Mouse (Mus musculus) adipocyte (in vitro differentiated cells): ENCODE results near the gene Hist2h3c1.
"Not testable (repeated sequence)": the region's sequence is repeated elsewhere in the genome, so short reads cannot be mapped to it uniquely, and the experiment has no call there.

Experiments
- DNase-seq: peaks from one replicate; pipeline ENCODE4 v3.0.0-alpha.2; 2016; ENCODE audit warnings: low spot score

Gene Hist2h3c1

GRCm38 (mm10) chr3:96246427-96246856 is at the start of gene Hist2h3c1:
TSS of gene Hist2h3c1 (plus strand) at chr3:96246685.
- not testable (repeated sequence) for DNase-seq

GRCm38 (mm10) chr3:96197129-96197749 is 49.2 kb upstream of the Hist2h3c1 start:
- DNase-seq = peak; percentile 94

- DNase-seq = peak; percentile 51
These were observed 48.3 kb upstream of the Hist2h3c1 start for GRCm38 (mm10) chr3:96198181-96198580.

- DNase-seq = not testable (repeated sequence)
These were observed 47.8 kb upstream of the Hist2h3c1 start for GRCm38 (mm10) chr3:96198601-96199251.

GRCm38 (mm10) chr3:96199731-96200130 is 46.8 kb upstream of the Hist2h3c1 start:
- no peak for DNase-seq

GRCm38 (mm10) chr3:96207819-96208218 is 38.7 kb upstream of the Hist2h3c1 start:
- DNase-seq = peak; percentile 51

GRCm38 (mm10) chr3:96209242-96209641 is 37.2 kb upstream of the Hist2h3c1 start:
- no peak for DNase-seq

- no peak for DNase-seq
These were observed 27.3 kb upstream of the Hist2h3c1 start for GRCm38 (mm10) chr3:96219191-96219641.

GRCm38 (mm10) chr3:96219661-96220130 is 26.8 kb upstream of the Hist2h3c1 start, which contains the start of the genes Bola1 and Hist2h2ab:
TSS of gene Bola1 (minus strand) at chr3:96219709.
TSS of gene Hist2h2ab (plus strand) at chr3:96219865.
- DNase-seq = peak; percentile 88

GRCm38 (mm10) chr3:96220131-96220764 is 26.2 kb upstream of the Hist2h3c1 start:
- DNase-seq = peak; percentile 50

GRCm38 (mm10) chr3:96220765-96221639 is 25.5 kb upstream of the Hist2h3c1 start, which contains the start of the genes Hist2h2ac and Hist2h2be:
TSS of gene Hist2h2ac (minus strand) at chr3:96220880.
TSS of gene Hist2h2be (plus strand) at chr3:96221119.
- DNase-seq = peak; percentile 96

- no peak for DNase-seq
These were observed 24.8 kb upstream of the Hist2h3c1 start for GRCm38 (mm10) chr3:96221640-96222038.

- DNase-seq = no peak
These were observed 23.7 kb upstream of the Hist2h3c1 start for GRCm38 (mm10) chr3:96222774-96223173.

GRCm38 (mm10) chr3:96225421-96225820 is 21.1 kb upstream of the Hist2h3c1 start:
- no peak for DNase-seq

GRCm38 (mm10) chr3:96226695-96227648 is 19.5 kb upstream of the Hist2h3c1 start:
- DNase-seq = no peak

GRCm38 (mm10) chr3:96228828-96229227 is 17.7 kb upstream of the Hist2h3c1 start:
- no peak for DNase-seq

GRCm38 (mm10) chr3:96230404-96230803 is 16.1 kb upstream of the Hist2h3c1 start:
- no peak for DNase-seq

- DNase-seq = no peak
These were observed 15.4 kb upstream of the Hist2h3c1 start for GRCm38 (mm10) chr3:96230910-96231757.

- no peak for DNase-seq
These were observed 14.7 kb upstream of the Hist2h3c1 start for GRCm38 (mm10) chr3:96231758-96232120.
